Mouse (Mus musculus) CD8-positive naive resting alpha-beta T cell, adult 2 months (primary cell): ENCODE results near the gene Actn2.
A peak's percentile ranks its signal among the peaks of the same experiment; 100 is the strongest.

Source experiments
- DNase-seq, 2 experiments: peaks; one replicate each; pipeline ENCODE4 v3.0.0; 2022; ENCODE audit warnings: low read depth in 2 of 2, low spot score in 2 of 2

Gene Actn2

GRCm38 (mm10) chr13:12317191-12317765, 23.3 kb downstream of the Actn2 start:
- DNase-seq, result no peak

GRCm38 (mm10) chr13:12314173-12314572, 26.4 kb downstream of the Actn2 start:
- no peak for DNase-seq

GRCm38 (mm10) chr13:12311930-12312492, 28.5 kb downstream of the Actn2 start:
- DNase-seq, result no peak

GRCm38 (mm10) chr13:12311371-12311770, 29.2 kb downstream of the Actn2 start:
- DNase-seq, result no peak

GRCm38 (mm10) chr13:12309446-12309845, 31.1 kb downstream of the Actn2 start:
- DNase-seq, result no peak

GRCm38 (mm10) chr13:12308878-12309277, 31.7 kb downstream of the Actn2 start:
- no peak for DNase-seq

GRCm38 (mm10) chr13:12308473-12308872, 32.1 kb downstream of the Actn2 start:
- DNase-seq, result no peak

GRCm38 (mm10) chr13:12307286-12307685, 33.3 kb downstream of the Actn2 start:
- no peak for DNase-seq

GRCm38 (mm10) chr13:12305540-12305939, 35.0 kb downstream of the Actn2 start:
- DNase-seq, result no peak

GRCm38 (mm10) chr13:12304991-12305390, 35.6 kb downstream of the Actn2 start:
- no peak for DNase-seq

GRCm38 (mm10) chr13:12297777-12298176, 42.8 kb downstream of the Actn2 start:
- no peak for DNase-seq

GRCm38 (mm10) chr13:12296701-12297100, 43.9 kb downstream of the Actn2 start:
- no peak for DNase-seq

GRCm38 (mm10) chr13:12293810-12294209, 46.8 kb downstream of the Actn2 start:
- no peak for DNase-seq

- DNase-seq, result no peak
Measured at GRCm38 (mm10) chr13:12290700-12291099, 49.9 kb downstream of the Actn2 start.

GRCm38 (mm10) chr13:12284528-12284927, 56.0 kb downstream of the Actn2 start:
- no peak for DNase-seq

- no peak for DNase-seq
Measured at GRCm38 (mm10) chr13:12283826-12284225, 56.7 kb downstream of the Actn2 start.

GRCm38 (mm10) chr13:12274721-12275120, 65.8 kb downstream of the Actn2 start:
- DNase-seq, result no peak

GRCm38 (mm10) chr13:12274220-12274619, 66.3 kb downstream of the Actn2 start:
- DNase-seq, result no peak

- DNase-seq, result peak; percentile 52 to 59
Measured at GRCm38 (mm10) chr13:12272953-12273352, 67.6 kb downstream of the Actn2 start.

GRCm38 (mm10) chr13:12267971-12268370, 72.6 kb downstream of the Actn2 start:
- DNase-seq, result no peak

GRCm38 (mm10) chr13:12267097-12267496, 73.5 kb downstream of the Actn2 start:
- DNase-seq, result no peak

- DNase-seq, result no peak
Measured at GRCm38 (mm10) chr13:12263996-12264395, 76.6 kb downstream of the Actn2 start.

GRCm38 (mm10) chr13:12261505-12261904, 79.1 kb downstream of the Actn2 start:
- no peak for DNase-seq
